Mouse (Mus musculus): ENCODE measurements at regions not wholly inside any gene's neighbourhood (a gene's known extent, or its start where the extent isn't known, plus 50 kb on each side); places are given as distances from the start of the nearest gene placed in this dataset.
A peak's percentile ranks its signal among the peaks of the same experiment; 100 is the strongest.

GRCm38 (mm10) chr15:86566111-86566510 lies 351.9 kb downstream of the Tbc1d22a start:
- no peak for ATAC-seq (ENCODE audit: low TSS enrichment)

GRCm38 (mm10) chr15:86574311-86574710 lies 360.1 kb downstream of the Tbc1d22a start:
- no peak for ATAC-seq (ENCODE audit: low TSS enrichment)

GRCm38 (mm10) chr15:86576666-86577065 lies 362.4 kb downstream of the Tbc1d22a start:
- no peak for ATAC-seq (ENCODE audit: low TSS enrichment)

GRCm38 (mm10) chr15:86578689-86579088 lies 364.4 kb downstream of the Tbc1d22a start:
- ATAC-seq (ENCODE audit: low TSS enrichment): no peak

GRCm38 (mm10) chr15:86582240-86583090 lies 368.2 kb downstream of the Tbc1d22a start:
- ATAC-seq (ENCODE audit: low TSS enrichment): no peak

- ATAC-seq (ENCODE audit: low TSS enrichment): no peak
Observed at GRCm38 (mm10) chr15:86585716-86586115, 371.5 kb downstream of the Tbc1d22a start.

- ATAC-seq (ENCODE audit: low TSS enrichment): no peak
Observed at GRCm38 (mm10) chr15:86587209-86587608, 372.9 kb downstream of the Tbc1d22a start.

- ATAC-seq (ENCODE audit: low TSS enrichment): no peak
Observed at GRCm38 (mm10) chr15:86590033-86590432, 375.8 kb downstream of the Tbc1d22a start.

GRCm38 (mm10) chr15:86590896-86591295 lies 376.6 kb downstream of the Tbc1d22a start:
- no peak for ATAC-seq (ENCODE audit: low TSS enrichment)

GRCm38 (mm10) chr15:86593404-86593803 lies 379.1 kb downstream of the Tbc1d22a start:
- peak; percentile 95 for ATAC-seq (ENCODE audit: low TSS enrichment)

GRCm38 (mm10) chr15:86606411-86606810 lies 392.2 kb downstream of the Tbc1d22a start:
- peak; percentile 34; the same call in 1 of the 2 replicates for ATAC-seq (ENCODE audit: low TSS enrichment)

- no peak for ATAC-seq (ENCODE audit: low TSS enrichment)
Observed at GRCm38 (mm10) chr15:86609692-86610091, 395.4 kb downstream of the Tbc1d22a start.

- ATAC-seq (ENCODE audit: low TSS enrichment): no peak
Observed at GRCm38 (mm10) chr15:86631376-86631775, 417.1 kb downstream of the Tbc1d22a start.

GRCm38 (mm10) chr15:86645244-86645643 lies 431.0 kb downstream of the Tbc1d22a start:
- no peak for ATAC-seq (ENCODE audit: low TSS enrichment)

GRCm38 (mm10) chr15:86648131-86648530 lies 433.9 kb downstream of the Tbc1d22a start:
- no peak for ATAC-seq (ENCODE audit: low TSS enrichment)

- ATAC-seq (ENCODE audit: low TSS enrichment): peak; percentile 31; the same call in 1 of the 2 replicates
Observed at GRCm38 (mm10) chr15:86673096-86673520, 458.8 kb downstream of the Tbc1d22a start.

- peak; percentile 87 for ATAC-seq (ENCODE audit: low TSS enrichment)
Observed at GRCm38 (mm10) chr15:86677016-86677415, 462.8 kb downstream of the Tbc1d22a start.

GRCm38 (mm10) chr15:86683081-86683480 lies 468.8 kb downstream of the Tbc1d22a start:
- no peak for ATAC-seq (ENCODE audit: low TSS enrichment)

- ATAC-seq (ENCODE audit: low TSS enrichment): no peak
Observed at GRCm38 (mm10) chr15:86689694-86690093, 475.4 kb downstream of the Tbc1d22a start.

- peak; percentile 86; the same call in 1 of the 2 replicates for ATAC-seq (ENCODE audit: low TSS enrichment)
Observed at GRCm38 (mm10) chr15:86696806-86697205, 482.5 kb downstream of the Tbc1d22a start.

GRCm38 (mm10) chr15:86710429-86710828 lies 496.2 kb downstream of the Tbc1d22a start:
- no peak for ATAC-seq (ENCODE audit: low TSS enrichment)

GRCm38 (mm10) chr15:86718376-86718775 lies 504.1 kb downstream of the Tbc1d22a start:
- ATAC-seq (ENCODE audit: low TSS enrichment): no peak

GRCm38 (mm10) chr15:86719088-86719487 lies 504.8 kb downstream of the Tbc1d22a start:
- ATAC-seq (ENCODE audit: low TSS enrichment): no peak
